Mouse (Mus musculus) ovary, adult 18-20 months (tissue): ENCODE results near the gene Lrrtm3.

ENCODE experiments used
- DNase-seq: peaks from one replicate; pipeline ENCODE4 v3.0.0; 2022; ENCODE audit warnings: low spot score, mixed read lengths

Gene Lrrtm3

DNA sequence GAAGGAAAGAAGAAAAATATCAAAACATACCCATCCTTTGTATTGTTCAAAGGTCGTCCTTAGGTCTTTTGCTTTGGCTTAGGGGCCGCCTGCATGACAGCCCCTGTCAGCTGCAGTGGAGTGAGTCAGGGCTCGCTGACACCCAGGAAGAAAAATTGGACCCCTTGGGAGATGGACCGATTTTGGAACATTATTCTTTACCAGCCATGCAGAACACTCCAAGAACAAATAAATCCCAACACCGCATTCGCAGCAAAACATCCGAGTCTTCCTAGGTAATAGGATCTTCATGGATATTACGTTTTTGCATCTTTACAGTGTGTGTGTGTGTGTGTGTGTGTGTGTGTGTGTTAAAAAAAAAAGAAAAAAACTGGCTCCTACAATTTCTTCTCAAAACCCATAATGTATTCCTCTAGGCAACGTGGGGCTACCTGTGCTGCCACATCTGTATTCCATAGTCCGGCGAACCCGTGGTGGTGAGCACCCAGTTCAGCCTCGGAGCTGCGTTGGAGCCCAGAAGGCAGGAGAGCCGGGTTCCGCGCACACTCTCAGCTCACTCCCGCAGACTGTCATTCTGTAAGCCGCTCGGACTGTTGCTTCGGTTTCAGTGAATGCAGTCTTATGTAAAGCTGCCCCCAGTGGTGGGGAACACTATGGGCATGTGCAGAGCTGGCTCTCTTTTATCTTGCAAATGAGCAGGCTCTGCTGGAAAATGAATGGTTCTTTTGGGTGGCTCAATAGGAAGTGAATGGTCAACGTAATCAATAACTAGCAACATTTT is at the start of gene Lrrtm3:
Gene Lrrtm3 (minus strand): TSS at position 598 of the 781 bp plus-strand sequence.
- DNase-seq = peak; percentile 44

DNA sequence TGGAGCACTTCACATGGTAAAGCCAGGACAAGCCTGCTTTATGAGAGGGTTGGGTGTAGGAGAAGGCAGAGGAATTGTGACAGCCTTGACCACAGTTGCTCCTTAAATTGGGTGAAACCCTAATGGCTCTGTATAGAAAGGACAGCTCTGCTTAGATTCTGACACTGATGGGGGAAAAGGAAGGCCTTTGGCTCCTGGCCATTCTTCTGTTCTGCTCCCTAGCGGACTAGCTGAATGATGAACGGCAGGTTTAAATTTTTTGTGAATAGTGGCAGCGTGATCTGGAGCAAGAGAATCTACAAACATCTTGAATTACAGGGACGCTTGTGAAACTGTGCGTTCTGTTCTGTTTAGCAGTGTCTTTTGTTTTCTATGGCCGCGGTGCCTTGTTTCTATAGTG is 45.4 kb upstream of the Lrrtm3 start:
- DNase-seq = no peak

DNA sequence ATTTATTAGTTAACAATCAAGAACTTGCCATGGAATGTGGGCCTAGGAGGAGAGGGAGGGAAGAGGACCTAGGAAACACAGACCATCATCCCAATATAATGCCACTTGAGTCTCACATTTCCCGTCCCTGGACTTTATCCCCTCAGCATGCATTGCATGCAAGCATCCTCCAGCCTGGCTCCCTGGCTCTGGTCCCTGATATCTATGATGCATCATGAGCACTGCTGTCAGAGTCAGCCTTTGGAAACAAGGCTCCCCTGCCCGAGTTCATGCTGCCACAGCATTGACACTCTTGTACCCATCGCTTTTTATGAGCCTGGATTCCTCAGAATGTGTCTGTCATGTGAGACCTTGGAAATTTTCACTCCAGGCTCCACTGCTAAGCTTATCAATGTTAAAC is 43.4 kb upstream of the Lrrtm3 start:
- DNase-seq = no peak

DNA sequence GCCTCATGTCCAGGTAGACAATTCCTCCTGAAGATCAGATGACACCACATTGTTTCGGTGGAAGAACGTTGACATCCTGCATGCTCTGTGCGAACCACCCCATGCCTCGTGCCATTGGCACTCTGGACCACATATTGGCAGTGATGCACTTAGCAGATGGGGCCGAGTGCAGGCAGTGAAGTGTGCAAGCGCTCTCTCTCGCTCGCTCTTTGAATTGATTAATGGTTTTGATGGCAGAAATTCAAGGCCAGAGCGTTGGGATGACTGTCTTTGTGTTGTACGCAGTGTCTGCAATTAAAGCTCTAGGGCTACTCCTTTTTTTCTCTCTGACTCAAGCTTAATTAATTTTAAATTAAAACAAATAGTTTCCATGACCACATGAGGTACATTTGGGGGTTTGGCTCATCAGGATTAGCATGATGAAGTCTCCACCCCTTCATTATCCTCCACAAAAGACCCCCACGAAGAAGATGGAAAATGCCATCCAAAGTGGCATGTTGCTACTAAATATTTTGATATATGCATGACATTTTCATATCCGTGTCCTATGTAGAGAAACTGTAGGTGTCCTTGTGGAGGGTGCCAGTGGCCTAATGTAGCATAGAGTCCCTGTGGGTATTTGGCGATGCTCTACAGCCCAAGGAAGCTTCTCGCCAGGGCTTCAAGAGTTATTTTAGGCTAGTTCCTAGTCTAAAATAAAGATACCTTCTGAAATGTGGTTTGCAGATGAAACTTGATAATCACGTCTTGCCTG is 40.5 kb upstream of the Lrrtm3 start:
- DNase-seq = no peak

DNA sequence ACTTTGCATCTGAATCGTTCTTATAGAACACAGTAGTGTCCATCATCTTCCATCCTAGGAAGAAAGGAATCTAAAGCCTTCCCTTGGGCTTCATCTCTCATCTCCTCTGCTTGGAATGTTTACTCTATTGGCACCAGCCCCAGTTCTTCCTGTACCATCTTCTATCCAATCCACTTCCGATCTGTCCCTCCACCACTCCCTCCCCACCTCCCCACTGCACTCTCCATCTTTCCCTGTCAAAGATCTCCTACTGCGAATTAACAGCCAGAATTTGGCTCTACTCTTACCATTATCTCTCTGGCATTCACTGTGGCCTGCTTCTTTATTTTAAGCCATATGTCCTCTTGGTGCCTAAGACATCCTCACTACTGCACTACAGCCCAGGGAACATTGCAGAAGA is 28.8 kb upstream of the Lrrtm3 start:
- DNase-seq = no peak

DNA sequence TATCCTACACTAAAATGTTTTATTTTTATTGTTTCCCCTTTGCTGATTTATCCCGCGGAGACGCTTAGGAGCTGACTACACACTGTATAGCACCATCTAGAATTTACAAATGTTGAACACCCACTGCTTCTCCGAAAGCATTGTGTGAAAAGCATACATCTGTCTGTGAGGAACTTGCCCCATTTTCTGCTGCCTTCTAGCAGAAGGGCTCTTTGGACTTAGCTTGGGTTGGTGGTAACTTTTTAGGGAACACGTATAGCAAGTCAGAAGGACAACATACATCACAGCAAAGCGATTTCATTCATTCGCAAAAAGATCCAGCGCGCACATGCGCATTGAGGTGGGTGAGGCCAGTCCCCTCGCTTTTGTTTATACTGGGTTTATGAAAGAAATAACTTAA is 25.2 kb upstream of the Lrrtm3 start:
- no peak for DNase-seq

DNA sequence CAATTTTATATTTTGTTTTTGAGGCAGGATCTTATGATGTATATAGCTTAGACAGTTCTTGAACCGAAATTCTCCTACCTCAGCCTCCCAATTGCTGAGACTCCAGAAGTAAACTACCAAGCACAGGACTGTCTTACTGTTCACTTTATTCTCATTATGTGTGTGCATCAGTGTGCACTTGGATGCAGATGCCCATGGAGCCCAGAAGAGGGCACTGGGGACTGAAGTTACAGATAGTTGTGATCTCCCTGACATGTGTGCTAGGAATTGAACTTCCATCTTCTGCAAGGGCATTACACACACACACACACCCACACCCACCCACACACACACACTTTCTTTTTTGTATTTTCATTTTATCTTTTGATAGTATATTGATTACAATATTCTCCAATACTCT is 6.5 kb upstream of the Lrrtm3 start:
- DNase-seq = no peak

DNA sequence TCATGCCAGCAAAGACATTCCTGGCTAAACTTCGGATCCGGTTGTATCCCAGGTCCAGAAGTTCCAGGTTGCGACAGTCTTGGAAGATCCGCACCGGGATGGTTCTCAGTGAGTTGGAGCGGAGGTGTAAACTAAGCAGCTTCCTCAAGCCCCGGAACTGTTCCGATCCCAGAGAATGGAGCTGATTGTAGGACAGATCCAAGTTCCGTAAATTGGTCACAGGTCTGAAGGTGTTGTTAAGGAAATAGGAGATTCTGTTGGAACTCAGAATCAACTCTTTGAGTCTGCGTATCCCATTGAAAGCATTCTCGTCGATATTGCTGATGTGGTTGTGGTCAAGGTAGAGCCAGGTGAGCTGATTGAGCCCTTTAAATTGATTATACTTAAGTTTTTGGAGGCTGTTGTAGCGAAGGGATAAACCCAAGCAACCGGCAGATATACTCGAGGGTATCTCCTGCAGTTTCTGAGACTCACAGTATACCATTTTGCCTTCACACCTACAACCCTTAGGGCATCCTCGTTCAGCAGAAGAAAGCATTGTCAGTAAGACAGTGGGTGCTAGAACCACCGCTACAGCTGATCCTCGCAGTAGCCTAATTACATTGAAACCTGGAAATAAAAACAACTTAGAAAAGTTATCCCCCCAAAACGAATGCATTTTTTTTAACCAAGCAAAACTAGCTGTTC is 1.2 kb downstream of the Lrrtm3 start:
- no peak for DNase-seq

DNA sequence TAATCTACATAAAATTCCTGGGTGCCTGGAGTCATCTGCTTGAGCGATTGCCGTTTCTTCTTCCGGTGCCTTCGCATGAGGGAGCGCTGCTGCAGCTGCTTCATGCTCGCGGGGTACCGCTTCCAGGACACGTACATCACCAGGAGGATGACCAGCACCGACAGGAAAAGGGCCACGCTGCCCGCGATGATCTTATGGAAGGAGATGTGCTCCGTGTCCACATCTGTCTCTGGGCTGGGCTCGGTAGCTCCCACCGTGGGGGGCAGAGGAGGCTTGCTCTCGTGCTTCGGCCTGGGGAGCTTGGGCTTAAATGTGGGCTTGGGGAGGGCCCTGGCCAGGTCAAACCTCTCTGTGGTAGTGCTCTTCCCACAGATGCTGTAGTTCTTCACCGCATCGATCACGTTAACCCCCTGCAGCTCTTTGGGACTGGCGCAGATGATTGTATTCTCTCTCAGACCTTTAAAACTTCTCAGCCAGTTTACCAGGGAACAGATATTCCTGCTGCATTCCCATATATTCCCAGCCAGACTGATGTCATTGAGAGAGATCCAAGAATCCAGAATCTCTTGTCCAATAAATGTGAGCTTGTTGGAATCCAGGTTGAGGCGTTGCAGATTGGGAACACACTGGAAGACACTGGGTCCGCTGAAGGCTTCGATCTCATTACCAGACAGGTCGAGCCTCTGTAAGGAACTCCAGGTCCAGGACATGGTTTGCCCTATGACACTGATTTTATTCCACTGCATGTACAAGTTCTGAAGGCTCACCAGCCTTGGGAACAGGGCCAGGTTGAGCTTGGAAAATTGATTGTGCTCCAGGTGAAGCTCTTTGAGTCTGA is 1.9 kb downstream of the Lrrtm3 start:
- no peak for DNase-seq

DNA sequence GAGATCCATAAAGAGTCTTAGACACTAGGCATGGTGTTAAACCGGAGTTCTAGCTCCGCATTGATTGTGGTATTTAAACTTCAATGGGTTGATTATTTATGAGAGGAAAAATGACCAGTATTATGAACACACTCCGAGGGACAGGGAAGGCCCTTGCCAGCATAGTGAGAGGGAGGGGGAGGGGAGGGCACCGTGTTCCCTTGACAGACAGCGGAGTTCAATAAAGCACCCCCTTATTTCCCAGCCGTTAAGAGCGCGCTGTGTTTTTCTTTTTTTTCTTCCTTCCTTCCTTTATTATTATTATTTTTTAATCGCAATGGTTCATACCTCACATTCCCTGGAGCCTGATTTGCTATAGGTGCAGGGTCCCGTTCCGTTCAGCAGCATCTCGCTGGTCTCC is 2.6 kb downstream of the Lrrtm3 start:
- DNase-seq = no peak

DNA sequence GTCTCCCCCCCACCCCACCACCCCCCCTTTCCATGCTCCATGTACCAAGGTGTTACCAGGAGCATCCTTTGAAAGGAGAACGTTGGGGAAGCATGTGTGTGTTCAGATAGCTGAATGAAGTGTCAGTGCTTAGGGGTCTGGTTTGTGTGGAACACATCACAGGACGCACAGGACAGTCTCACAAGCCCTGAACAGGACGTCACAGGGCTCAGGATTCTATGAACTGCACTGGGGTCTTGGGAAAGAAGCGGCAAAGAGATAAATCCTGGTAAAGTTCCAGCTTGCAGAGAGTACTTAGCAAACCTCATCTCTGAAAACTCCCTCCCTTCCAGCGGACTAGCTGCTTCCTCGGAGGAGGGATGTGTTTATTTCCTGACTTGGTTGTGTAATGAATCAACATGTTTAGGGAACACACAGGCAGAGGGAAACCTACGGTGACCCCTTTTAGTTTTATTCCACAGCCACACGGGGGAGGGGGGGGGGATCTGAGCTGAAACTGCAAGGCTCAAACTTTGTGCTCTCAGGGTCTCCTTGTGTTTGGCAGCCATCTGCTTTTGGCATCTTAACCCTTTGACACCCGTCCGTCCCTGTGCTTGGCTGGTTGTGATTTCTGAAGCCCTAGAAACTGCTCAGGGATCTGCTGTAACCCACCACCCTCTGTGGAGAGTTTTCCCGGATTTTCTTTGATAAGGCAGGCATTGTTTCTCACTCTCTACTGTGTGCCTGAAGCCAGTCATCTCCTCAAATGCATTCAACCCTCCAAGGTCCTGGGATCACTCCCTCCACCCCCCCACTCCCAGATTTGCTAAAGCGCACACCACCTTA is 3.3 kb downstream of the Lrrtm3 start:
- no peak for DNase-seq

DNA sequence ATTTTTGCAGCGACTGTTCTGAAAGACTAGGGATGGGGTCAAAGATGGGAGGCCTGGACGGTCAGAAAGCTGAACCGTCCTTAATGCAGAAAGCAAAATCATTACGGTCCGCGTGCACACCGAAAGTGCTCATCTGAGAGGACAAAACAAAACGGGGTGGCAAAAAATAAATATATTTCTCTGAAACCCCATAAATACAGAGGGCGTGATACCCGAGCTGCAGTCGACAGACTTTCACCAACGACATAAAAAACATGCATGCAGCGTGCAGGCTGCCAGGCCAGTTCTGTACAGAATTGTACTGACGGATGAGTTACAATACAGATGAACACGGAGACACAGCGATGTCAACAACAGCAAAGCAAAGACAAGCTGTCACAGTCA is 3.9 kb downstream of the Lrrtm3 start:
- DNase-seq = no peak

DNA sequence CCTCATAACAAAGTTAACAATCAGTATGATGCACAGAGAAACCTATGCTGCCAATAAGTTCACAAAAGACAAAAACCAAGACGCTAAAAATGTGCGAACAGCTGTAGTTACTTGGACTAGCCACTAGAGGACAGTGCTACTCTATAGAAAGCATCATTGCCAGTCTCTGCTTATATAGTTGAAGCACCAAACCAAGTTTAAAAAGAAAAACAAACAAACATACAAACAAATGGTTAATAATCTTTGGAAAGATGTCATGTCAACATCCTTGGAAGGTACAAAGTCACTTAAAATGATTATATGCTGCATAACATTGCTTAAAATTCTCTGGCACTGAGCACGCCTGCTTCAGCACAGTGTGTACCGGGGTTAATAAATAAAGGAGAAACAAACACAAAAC is 5.6 kb downstream of the Lrrtm3 start:
- DNase-seq = no peak

DNA sequence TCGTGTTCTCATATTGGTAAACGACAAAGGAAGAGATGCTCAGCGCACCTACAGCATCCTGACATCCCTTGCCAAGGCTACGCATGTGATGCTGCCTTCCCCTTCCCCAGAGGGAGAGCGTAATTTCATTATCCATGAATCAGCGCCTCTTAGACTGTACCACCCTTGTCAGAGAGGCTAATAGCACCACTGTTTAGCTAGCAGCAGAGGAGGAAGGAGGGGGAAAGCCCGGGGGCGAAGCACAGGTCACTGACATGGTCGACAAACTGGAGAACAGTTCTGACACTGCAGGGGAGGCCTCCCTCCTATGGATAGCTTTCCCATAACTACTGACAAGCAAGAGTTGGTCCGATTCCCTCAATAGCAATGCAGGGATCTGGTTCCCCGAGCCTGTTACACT is 6.3 kb downstream of the Lrrtm3 start:
- DNase-seq = no peak

DNA sequence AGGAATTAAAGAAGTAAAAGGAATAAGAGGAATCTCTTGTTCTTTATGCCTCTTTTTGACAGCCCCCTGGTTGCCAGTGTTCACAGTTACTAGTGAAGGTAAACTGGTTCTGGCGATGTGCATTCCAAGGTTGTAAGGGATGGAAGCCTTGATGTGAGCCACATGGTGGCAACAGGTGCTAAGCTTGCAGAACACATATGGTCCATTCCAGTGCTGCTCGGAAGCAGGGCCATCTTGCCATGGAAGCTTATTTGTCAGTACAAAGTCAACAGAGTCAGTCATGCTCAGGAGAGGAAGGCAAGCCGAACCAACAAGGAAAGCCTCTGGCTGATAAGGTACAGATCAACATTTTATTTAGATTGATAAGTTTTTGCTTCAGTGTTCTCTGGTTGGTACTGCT is 7.7 kb downstream of the Lrrtm3 start:
- no peak for DNase-seq

DNA sequence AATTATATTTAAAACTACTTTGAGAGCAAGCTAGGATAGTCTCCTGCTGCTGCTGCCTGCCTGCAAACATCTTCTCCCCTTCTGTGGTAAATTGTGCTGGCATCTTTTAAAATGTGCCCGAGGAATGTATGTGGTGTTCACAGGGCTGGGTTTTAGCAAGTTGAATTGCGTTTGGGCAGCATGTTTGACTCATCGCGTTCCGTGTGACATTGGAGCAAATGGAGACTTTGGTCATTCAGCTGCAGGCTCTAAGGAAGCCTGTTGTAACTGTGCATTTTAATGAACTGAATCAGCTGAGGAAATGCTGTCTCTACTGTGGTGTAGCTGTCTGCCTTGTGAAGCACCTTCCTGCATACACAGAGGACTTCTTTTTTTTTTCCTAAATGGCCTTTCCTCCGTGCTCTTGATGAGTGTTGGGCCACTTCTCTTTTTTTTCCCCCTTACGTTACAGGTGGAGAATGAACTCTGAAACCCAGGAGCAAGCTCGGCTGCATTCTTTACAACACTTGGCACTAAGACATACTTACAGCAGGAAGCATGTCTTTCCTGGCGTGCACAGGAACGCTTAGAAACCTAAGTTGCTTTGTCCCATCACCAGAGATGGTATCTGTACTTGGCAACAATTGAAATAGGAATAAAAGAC is 13.5 kb downstream of the Lrrtm3 start:
- DNase-seq = no peak

DNA sequence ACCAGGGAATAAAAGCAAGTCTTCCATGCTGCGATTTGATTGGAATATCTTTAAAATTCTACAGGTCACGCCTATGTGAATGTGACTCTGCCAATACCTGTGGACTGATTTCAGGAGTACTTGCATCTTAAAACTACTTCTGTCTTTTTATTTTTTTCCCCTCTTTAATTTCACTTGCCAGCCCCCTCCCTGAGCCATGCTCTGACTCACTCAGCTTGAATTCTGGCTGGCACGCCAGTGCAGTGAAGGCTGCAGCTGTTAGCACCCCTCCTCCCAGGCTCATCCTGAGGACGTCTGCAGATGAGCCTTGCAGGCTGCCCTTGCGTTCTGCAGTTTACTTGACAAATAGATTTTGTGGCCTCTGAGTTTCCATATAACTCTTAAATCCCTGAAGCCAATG is 14.1 kb downstream of the Lrrtm3 start:
- DNase-seq = no peak

DNA sequence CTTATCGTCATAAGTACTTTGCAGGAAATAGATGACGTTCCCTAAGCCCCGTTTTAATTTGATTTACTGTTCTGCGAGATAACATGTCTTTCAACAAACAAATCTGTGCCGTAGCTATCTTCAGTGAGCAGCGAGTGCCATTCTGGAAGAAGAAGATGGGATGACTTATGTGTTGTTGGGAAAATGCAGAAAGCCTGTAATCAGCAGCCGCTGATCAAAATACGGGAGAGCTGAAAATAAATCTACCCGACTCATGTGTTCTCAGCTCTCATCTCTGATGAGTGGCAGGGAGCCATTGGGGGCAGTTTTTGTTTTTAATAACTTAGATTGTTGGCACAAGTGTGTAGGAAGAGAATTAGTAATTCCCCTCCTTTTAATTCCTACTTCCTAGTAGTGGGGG is 26.4 kb downstream of the Lrrtm3 start:
- no peak for DNase-seq

DNA sequence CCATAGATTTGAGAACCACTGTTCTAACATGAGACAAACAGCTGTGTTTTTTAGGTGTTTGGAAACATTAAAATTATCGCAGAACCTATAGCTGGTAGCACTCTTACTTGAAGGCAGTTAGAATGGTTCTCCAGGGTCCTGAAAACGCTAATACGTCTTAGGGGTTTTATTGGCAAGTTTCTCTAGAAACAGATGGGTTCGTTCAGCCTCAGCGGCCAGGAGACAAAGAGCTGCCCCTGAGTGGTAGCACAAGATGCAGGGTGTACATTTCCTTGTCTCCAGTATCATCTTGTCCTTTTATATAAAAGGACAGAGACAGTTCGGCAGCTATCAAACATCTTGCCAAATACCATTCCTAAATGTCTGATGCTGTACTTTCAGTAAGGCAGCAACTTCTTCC is 40.1 kb downstream of the Lrrtm3 start:
- DNase-seq = no peak

DNA sequence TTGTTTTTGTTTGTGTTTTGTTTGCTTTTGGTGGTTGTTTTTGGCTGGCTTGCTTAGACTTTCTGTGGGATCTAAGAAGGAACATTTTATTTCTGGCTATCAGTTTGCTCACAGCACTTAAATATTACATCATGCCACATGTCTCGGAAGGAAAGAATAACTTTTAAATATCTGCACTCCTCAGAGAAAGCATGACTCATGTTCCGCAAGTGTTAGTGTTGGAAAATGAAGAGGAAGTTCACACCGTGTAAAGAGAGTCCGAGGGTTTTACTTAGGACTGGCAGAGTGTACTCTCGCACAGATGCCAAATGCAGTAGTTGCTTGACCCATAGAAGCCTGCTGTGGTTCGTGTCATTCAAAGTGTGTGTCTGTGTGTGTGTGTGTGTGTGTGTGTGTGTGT is 40.9 kb downstream of the Lrrtm3 start:
- DNase-seq = no peak

DNA sequence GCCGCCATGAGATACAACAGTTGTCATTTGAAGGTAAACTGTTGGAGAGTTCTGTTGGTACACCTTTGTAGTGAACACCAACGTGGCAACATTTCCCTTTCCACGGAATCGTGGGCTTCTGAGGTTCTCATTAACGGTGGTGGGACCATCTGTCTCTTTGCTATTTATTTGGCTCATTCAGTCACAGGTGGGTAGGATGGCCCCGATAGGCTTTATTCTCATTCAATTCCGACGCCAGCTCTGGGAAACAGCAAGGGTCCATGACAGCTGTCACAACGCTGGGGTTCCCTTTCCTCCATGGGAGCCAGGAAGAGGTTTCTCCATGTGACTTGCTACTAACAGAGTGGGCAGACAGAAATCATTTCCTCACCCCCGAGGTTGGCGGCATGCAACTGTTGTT is 48.2 kb downstream of the Lrrtm3 start:
- no peak for DNase-seq
